Mouse (Mus musculus) lung, adult 18-20 months (tissue): ENCODE data around the gene Dkkl1.
"Not testable (repeated sequence)": the region's sequence is repeated elsewhere in the genome, so short reads cannot be mapped to it uniquely, and the experiment has no call there.

Source experiments
- DNase-seq, 2 experiments: peaks; one replicate each; pipeline ENCODE4 v3.0.0; 2022; ENCODE audit warnings: mixed read lengths in 2 of 2

The Dkkl1 gene

DNA sequence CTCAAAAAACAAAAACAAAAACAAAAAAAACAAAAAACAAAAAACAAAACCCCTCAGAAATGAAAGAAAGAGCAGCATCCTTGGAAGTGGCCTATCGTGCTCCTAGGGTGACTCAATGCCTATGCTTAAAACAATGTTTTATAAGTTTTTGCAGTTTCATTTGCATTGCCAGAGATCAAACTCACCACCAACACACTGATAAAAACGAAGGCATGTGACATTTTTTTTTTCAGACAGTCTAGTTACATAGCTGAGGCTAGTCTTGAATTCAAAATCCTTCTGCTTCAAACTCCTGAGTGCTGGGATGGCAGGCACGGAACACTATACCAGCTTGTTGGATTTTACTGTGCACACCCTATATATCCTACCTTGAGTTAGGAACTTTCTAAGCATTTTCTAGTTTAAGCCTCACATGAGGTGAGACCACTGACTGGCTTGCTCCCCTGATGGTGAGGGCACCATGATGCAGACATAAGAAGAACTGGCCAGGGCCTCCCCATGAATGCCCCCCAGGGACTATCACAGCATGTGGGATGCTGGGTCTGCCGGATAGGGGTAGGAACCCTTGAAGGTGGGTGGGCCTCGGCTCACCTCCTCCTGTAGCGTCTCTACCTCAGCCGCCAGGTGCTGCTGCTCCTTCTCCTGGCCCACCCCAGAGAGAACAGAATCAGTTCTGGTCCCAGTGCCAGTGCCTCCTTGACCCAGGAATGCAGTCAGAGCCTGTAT lies 19.2 kb downstream of the Dkkl1 start:
- DNase-seq, result no peak

DNA sequence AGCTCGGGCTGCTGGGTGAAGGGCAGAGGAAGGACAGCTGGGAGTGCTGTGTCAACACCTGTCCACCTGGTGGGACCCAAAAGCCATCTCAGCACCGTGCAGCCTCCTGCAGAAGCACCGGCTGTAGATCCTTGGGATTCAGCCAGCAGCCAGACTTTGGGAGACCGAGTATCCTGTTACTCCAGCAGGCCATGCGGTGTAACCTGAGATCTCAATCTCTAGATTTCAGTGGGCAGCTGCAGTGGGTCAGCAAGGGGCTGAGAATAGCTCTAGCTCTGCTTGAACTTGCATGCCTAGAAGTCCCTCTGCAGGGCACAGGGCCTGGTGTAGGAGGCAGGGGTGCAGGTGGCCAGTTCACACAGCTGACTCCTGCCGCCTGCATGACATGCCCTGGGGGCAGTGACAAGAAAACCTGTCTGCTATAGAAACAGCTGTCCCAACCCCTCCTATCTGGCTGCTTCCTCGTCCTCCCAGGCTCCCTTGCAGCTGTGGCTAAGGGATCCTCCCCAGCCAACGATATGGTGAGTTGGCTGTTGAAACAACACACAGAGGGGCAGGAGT lies 20.1 kb downstream of the Dkkl1 start:
- no peak for DNase-seq

- DNase-seq, result no peak
Observed at GRCm38 (mm10) chr7:45191161-45191560, 20.8 kb downstream of the Dkkl1 start.

DNA sequence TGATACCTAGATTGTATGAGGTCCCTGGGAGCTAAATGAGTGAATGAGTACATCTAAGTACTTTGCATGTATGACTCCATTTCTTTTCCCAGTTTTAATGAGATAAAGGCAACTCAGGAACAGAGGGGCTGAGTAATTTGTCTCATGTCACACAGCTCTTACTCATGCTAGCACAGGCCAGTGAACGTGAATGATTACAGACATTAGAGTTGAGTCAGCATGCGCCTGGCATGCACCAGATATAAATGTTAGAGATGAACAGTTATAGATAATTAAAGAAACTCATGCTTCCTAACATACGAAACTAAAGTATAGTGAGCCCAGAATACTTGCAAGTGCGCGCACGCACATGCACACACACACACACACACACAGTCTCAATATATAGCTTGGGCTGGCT lies 21.8 kb downstream of the Dkkl1 start:
- DNase-seq, result no peak

DNA sequence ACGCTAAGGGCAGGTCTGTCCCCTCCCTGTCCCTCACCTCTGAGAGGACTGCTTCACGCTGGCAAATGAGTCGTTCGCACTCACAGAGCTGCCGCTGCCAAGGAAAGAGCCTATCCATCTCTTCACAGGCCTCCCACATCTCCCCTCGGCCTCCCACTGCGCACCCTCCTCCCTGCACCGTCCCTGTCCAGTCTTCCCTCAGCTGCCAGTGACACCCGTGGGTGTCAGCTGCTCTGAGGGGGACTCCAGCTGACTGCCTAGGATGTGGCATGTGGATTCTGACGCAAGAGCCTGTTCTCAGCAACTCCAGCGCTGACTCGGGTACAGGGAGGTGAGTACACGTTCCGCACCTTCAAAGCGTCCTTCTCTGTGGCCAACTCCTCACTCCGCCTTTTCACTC lies 22.3 kb downstream of the Dkkl1 start:
- DNase-seq, result no peak

- DNase-seq, result no peak
Observed at GRCm38 (mm10) chr7:45185921-45186320, 26.0 kb downstream of the Dkkl1 start.

- DNase-seq, result no peak
Observed at GRCm38 (mm10) chr7:45183672-45184071, 28.3 kb downstream of the Dkkl1 start.

DNA sequence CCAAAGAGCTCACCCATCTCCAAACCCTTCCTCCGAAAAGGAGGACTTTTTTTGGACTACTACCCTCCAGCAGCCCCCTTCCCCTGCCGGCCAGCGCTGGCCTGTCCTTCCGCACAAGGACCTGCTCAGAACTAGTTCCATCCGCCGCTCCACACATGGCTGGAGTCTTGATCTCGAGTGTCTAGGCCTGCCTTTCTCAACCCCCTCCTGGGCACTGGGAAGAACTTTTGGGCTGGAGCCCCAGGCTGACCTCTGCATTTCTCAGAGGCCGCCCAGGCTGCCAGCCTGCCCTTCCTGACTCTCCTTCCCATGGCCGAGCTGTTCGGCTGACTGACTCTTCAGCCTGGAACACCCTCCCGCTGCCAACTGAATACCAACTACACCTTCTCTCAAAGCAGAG lies 29.3 kb downstream of the Dkkl1 start:
- DNase-seq, result no peak

GRCm38 (mm10) chr7:45182199-45182601 lies 29.7 kb downstream of the Dkkl1 start:
- peak; percentile 92 to 94 for DNase-seq

DNA sequence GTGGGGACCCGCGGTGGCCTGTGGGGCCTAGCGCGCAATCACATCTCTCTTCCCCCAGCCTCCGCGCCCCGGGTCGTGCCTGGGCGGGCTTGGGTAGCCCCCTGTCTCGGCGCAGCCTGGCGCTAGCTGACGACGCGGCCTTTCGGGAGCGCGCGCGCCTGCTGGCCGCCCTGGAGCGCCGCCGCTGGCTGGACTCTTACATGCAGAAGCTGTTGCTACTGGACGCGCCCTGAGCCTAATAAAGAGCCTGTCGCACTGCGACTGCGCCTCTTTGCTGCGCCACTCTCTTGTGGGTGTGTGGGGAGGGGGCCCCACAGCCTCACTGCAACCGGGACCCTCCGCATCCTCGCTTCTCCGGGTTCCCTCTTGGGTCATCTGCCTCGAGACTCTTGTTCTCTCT lies 30.4 kb downstream of the Dkkl1 start:
- DNase-seq, result no peak

DNA sequence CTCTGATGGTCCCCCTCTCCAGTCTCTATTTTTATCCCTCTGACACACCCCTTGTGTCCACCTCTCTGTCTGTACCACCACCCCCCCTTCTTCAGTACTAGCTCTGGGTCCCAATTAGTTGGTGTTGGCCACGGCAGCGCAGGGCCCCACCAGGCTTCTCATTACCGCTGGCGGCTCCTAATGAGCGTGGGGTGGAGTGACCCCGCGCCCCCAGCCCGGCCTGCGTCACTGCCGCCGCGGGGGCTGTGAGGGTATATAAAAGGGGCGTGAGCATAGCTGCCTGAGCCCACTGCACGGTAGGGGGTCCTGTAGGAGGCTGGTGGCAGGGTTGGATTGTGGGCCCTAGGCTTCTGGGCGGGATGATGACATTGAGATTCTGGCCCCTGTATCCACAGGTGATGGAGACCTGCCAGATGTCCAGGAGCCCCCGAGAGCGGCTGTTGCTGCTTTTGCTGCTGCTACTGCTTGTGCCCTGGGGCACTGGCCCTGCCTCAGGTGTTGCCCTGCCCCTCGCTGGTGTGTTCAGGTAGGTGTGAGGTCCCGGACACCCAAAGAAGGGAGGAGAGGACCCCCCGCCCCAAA lies 31.0 kb downstream of the Dkkl1 start, which contains the start of gene Pth2:
Gene Pth2 (plus strand): TSS at position 100 of the 582 bp plus-strand sequence.
- DNase-seq, result no peak

DNA sequence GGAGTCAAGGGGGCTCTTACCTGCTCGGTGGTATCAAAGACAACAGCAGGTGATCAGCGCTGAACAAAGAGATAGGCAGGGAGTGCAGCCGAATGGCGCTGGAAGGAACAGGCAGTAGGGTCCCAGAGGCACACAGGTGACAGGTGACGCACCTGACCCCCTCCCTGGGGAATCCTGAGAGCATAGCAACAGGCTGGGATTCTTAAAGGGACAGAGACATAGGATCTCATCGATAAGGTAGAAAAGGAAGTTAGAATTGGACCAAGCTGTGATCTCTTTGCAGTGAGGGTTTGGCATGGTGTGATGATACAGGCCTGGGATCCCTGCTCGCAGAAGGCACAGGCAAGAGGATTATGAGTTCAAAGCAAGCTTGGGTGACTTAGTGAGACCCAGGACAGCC lies 32.5 kb downstream of the Dkkl1 start, which contains the start of gene Gfy:
Gene Gfy (minus strand): TSS at position 101 of the 400 bp plus-strand sequence.
- DNase-seq, result no peak

DNA sequence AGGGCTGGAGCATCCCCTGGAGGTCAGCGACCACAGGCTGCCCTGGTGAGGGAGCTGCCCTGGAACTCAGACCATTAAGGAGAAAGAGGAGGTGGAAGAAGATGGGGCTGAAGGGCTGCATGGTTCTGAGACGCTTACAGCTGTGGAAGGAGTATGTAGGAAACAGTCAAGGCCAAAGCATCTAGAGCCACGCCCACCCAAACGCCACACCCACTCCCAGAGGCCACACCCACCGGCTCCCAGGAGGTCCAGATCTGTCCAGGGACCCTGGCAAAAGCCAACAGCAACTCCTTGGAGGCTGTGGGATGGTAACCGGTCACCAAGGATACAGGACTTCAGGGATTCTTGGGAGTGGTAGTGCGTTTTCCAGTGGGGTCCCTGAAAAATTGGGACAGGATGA lies 33.4 kb downstream of the Dkkl1 start:
- no peak for DNase-seq

DNA sequence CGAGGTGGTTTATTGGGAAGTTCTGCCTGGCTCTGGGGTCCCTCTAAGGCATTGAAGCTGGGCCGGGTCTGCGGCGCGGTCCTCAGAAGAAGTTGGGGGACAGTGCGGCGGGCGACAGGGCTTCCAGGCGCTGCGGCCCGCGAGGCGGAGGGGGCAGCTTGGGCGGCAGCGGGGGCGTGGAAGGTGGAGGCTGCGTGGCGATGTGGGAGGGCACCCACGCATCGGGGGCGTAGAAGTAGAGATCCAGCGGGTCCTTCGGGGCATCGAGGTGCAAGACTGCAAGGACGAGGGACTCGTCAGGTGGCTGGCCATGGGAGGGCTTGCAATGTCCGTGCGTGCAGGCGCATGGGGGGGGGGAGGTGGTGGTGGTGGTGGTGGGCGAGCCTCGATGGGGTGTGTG lies 35.6 kb downstream of the Dkkl1 start:
- no peak for DNase-seq

- no peak for DNase-seq
Observed at GRCm38 (mm10) chr7:45175929-45176328, 36.0 kb downstream of the Dkkl1 start.

GRCm38 (mm10) chr7:45175398-45175797 lies 36.5 kb downstream of the Dkkl1 start:
- no peak for DNase-seq

GRCm38 (mm10) chr7:45174567-45175280 lies 37.2 kb downstream of the Dkkl1 start:
- DNase-seq, result no peak

DNA sequence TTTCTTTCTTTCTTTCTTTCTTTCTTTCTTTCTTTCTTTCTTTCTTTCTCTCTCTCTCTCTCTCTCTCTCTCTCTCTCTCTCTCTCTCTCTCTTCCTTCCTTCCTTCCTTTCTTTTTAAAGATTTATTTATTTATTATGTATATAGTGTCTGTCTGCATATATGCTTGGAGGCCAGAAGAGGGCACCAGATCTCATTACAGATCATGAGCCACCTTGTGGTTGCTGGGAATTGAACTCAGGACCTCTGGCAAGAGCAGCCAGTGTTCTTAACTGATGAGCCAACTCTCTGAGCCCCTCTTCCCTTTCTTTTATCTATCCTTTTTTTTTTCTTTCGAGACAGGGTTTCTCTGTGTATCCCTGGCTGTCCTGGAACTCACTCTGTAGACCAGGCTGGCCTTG lies 38.2 kb downstream of the Dkkl1 start:
- DNase-seq, result not testable (repeated sequence)

- no peak for DNase-seq
Observed at GRCm38 (mm10) chr7:45172974-45173373, 39.0 kb downstream of the Dkkl1 start.

DNA sequence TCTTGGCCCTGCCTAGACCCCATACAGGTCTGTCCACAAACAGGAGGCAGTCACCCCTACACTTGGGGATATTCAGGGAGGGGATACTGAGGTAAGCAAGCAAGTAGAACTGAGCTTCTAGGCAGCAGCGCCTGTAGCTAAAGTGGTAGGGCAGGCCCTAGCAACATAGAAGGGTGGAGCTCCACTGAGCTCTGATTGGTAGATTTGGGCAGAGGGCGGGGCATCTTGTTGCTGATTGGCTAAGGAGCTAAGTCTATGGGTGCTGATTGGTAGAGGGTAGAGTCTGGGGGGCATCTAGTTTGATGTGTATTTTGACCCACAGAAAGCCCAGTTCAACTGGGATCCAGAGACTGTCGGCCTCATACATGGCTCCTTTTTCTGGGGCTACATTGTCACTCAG lies 42.5 kb downstream of the Dkkl1 start:
- no peak for DNase-seq

DNA sequence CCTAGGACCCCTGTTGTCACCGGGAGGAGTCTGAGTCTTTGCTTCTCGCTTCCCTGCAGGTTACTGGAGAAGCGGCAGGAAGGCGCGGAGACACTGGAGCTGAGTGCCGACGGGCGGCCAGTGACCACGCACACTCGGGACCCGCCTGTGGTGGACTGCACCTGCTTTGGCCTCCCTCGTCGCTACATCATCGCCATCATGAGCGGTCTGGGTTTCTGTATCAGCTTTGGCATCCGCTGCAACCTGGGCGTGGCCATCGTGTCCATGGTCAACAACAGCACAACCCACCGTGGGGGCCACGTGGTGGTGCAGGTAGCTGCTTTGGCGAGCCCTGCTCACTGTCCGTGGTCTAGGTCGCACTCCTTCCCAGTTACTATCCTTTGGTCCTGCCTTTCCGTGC lies 43.3 kb downstream of the Dkkl1 start:
- DNase-seq, result no peak

- DNase-seq, result no peak
Observed at GRCm38 (mm10) chr7:45167761-45168445, 44.0 kb downstream of the Dkkl1 start.

DNA sequence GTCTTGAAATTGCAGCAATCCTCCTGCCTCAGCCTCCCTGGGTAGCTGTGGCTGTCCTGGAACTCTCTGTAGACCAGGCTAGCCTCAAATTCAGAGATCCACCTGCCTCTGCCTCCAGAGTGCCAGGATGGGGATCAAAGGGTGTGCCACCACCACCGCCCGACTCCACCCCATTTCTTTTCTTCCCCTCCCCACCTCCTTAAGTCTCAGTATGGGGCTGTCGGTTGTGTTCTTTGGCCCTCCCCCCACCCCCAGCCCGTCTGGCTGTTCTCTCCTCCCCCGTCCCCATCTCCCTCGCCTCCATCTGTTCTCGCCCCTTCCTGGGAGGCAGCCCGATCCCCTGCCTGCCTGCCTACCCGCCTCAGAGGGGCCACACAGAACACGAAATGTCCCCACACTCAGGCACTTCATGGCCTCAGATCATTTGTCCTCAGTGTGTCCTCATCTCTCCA lies 45.0 kb downstream of the Dkkl1 start:
- DNase-seq, result no peak
